Mouse (Mus musculus) spleen, adult 2 months (tissue): ENCODE data around the gene Gm10961.

Experiments
- CTCF ChIP-seq: fragments of 200-500 bp; IDR thresholded peaks from 2 replicates; pipeline ENCODE4 v1.5.1; 2011; ENCODE audit warnings: mild to moderate bottlenecking, inconsistent platforms; ENCODE audit not compliant: insufficient read depth, insufficient read length, insufficient replicate concordance; ENCODE audit errors: extremely low read depth
- POLR2A ChIP-seq: fragments of 200-500 bp; IDR thresholded peaks from 2 replicates; pipeline ENCODE4 v1.6.1; 2011; ENCODE audit warnings: low read depth, low read length, inconsistent platforms

GRCm38 (mm10) chr3:107612902-107613525, 18.1 kb upstream of the Gm10961 start:
- no peak for TF ChIP-seq POLR2A
- TF ChIP-seq CTCF: peak; percentile 85; the same call in 1 of the 2 replicates
